Mouse (Mus musculus) bone marrow, adult 2 months (tissue): ENCODE measurements around the gene Neil3.

Experiments used
- CTCF ChIP-seq: fragments of 200-500 bp; IDR thresholded peaks from 2 replicates; pipeline ENCODE4 v1.5.1; 2011; ENCODE audit warnings: low read length, control low read depth; ENCODE audit not compliant: control insufficient read depth, insufficient read depth
- POLR2A ChIP-seq: fragments of 200-500 bp; IDR thresholded peaks from 2 replicates; pipeline ENCODE4 v1.6.1; 2011; ENCODE audit warnings: low read depth, mild to moderate bottlenecking, control low read depth, low read length, borderline replicate concordance; ENCODE audit not compliant: control insufficient read depth

GRCm38 (mm10) chr8:53600025-53600811 is 38.6 kb downstream of the Neil3 start:
- TF ChIP-seq POLR2A (no peak), CTCF (no peak)
